Mouse (Mus musculus) cerebellum, adult 11 months (tissue): ENCODE results near the gene Prr7.

ENCODE experiments used
- DNase-seq: peaks from one replicate; pipeline ENCODE4 v3.0.0; 2022

The Prr7 gene

GRCm38 (mm10) chr13:55510668-55511491, 46.8 kb downstream of the Prr7 start:
- DNase-seq: no peak

DNA sequence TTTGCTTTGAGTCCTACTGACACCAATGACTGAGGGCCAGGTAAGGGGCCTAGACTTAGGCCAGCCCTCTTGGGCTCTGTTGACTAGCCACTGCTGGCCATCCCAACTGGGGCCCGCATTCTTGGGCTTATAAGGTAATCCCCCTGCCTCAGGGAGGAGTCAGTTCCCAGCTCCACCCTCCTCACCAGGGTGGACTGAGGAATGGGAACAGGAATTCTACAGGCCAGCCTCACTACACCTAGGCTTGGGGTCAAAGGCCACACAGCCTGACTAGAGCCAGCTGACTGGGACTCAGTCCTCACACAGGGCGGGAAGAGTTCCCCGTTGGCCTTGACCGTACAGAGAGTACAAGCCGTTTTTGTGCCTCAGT, 47.4 kb downstream of the Prr7 start:
- DNase-seq: no peak

DNA sequence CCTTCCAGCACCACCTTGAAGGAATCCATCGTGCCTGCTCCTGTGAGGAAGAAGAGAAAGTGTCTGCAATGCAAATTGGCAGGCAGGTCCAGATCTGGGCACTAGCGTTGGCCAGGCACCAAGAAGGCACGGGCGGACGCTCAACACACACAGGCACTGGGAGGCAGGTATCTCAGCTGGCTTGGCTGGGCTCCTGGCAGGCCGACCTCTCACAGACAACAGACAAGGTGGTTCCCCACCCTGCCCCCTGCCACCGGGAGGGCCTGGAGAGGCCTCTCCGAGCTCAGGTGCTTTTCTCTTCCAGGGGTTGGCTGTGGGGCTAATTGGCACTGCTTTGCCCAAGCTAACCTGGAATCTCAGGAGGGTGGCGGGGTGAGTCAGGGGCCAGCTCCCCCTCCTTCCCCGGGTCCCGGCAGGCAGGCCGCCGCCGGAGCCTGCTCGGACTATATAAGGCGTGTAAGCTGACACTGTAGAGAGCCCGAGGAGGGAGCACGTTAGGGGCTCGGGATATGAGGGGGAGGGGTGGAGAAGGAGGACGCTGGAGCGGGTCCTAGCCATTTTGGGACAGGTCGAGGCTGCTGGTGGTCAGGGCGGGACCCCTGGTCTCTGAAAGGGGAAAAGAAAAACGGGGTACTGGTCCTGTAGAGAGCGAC, 48.4 kb downstream of the Prr7 start:
- DNase-seq: peak; percentile 60

DNA sequence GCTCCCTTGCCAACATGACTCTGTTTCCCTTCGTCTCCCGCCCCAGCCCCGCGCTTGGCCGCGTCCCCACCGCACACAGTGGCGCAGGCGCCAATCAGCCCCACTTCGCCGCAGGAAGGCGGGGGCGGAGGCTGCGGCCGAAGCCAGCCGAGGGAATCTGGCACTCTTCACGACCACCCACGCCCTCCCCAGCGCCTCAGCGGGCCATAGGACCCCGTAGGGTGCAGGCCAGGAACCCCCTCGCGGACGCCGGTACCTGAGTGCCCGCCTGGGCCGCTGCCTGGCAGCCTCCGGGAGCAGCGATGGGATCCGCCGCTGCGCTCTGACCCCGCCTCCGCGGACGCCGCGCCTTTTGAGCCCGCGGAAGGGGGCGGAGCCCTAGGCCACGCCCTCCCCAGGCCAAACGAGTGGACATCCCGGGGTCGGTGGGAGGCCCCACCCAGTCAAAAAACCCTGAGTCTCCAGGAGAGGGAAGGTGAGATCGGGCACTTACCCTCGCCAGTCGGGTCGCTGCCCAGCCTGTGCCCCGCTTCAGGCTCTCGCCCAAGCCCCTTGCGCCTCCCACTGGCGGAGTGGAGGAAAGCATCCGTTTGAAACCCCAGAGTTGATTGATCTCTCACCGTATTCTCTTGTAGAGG, 49.2 kb downstream of the Prr7 start, which contains the start of gene Pdlim7:
Gene Pdlim7, minus strand, starts transcription at position 566 of the 638 bp plus-strand sequence.
- DNase-seq: peak; percentile 88

DNA sequence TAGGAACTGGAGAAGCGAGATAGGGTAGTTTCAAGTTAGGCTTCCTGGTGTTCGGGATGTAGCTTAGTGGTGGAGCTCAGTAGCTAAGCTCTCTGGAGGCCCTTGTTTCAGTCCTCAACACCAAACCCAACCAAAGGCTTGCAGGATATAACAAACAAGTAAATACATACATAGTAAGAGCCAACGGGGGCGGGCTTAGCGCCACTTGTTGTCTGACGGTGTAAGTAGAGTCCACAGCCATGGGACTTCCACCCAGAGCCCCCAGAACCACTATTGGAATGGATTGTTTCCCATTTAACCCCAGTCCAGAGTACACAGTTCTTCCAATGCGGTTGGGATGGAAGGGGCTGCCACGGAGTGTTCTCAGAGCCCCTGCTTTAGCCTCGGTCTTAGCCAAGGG, 49.8 kb downstream of the Prr7 start:
- DNase-seq: no peak

- DNase-seq: peak; percentile 82
Measured at GRCm38 (mm10) chr13:55516955-55517354, 52.9 kb downstream of the Prr7 start.

DNA sequence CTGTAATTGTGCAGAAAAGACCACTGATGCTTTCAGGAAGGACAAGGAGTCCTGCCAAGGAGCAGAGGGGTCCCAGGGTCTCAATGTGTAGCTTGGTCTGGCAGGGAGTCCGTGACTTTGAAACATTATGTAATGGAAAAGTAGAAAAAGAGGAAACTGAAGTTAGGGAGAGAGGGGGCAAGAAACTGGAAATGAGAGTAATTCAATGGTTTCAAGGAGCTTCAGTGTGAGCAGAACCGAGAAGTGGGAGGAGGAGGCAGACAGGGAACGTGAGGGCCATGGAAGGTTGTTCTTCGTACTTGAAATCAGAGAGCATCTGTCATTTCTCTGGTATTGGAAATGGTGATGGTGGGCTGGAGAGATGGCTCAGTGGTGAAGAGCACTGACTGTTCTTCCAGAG, 55.5 kb downstream of the Prr7 start:
- DNase-seq: no peak

GRCm38 (mm10) chr13:55522730-55523129, 58.7 kb downstream of the Prr7 start:
- DNase-seq: no peak
